In genomic region chr13:64248161-64248774, GRCm38 (mm10) we compare ENCODE assay signal across 8 mouse cellular contexts. TPM values are rescaled to one million over a fixed set of nuclear protein-coding genes. Genes with fewer than 3 reads are reported as not detected.
DNase-seq lines count a peak whose midpoint lies in the region; ATAC-seq lines count a peak whose summit lies in the region.

No protein-coding gene starts in this region.

- H3K9ac ChIP-seq in liver, embryonic 16.5 days (ENCODE audit: low read depth, low read length): peak overlapping the region; percentile 73
- peak overlapping the region; percentile 58 for H3K9ac ChIP-seq in neural tube, embryonic 12.5 days

- peak overlapping the region; percentile 92 for H3K4me2 ChIP-seq in liver, embryonic 16.5 days (ENCODE audit: low read depth, low read length)
- H3K4me2 ChIP-seq in neural tube, embryonic 12.5 days (replicated peaks): peak overlapping the region; percentile 96

- ATAC-seq in inflammation-experienced regulatory T-cells, adult 6 months: peak; percentile 91
- peak; percentile 95 for ATAC-seq in liver, embryonic 16.5 days (ENCODE audit: low read depth)
- peak; percentile 69 for ATAC-seq in neural tube, embryonic 12.5 days (ENCODE audit: low FRiP score, low read depth)

- H3K9me3 ChIP-seq in liver, embryonic 16.5 days (replicated peaks; ENCODE audit: control insufficient read depth, low read length): no peaks in the 10 kb centered on the region
- H3K9me3 ChIP-seq in neural tube, embryonic 12.5 days: no peaks in the 10 kb centered on the region

- H3K36me3 ChIP-seq in liver, embryonic 16.5 days (ENCODE audit: control insufficient read depth, insufficient read depth): no peaks in the 10 kb centered on the region
- H3K36me3 ChIP-seq in neural tube, embryonic 12.5 days: no peaks in the 10 kb centered on the region

- WGBS in liver, embryonic 16.5 days (ENCODE audit: insufficient replicate concordance): under 1% methylated on average over 24 of the region's 24 CpGs
- 1% methylated on average over 24 of the region's 24 CpGs for WGBS in neural tube, embryonic 12.5 days

- peaks cover 5% of the 10 kb centered on the region; the same call in 1 of the 2 replicates for H3K4me1 ChIP-seq in liver, embryonic 16.5 days (ENCODE audit: control insufficient read depth, low read depth, low read length)
- H3K4me1 ChIP-seq in neural tube, embryonic 12.5 days: 0 out of 2 replicates have a peak, but pooled peaks cover 2% of the 10 kb centered on the region

- H3K27me3 ChIP-seq in liver, embryonic 16.5 days (ENCODE audit: control insufficient read depth, insufficient read depth, low read depth, low read length): no peaks in the 10 kb centered on the region
- no peaks in the 10 kb centered on the region for H3K27me3 ChIP-seq in neural tube, embryonic 12.5 days (replicated peaks)

- H3K27ac ChIP-seq in liver, embryonic 16.5 days (ENCODE audit: low read length): peak overlapping the region; percentile 70
- no peak overlapping the region for H3K27ac ChIP-seq in neural tube, embryonic 12.5 days

- DNase-seq in layer of hippocampus, adult 11-12 months (ENCODE audit: low spot score): peak; percentile 11
- no peak for DNase-seq in layer of hippocampus, adult 18-20 months (ENCODE audit: low spot score in 2 of 2)
- DNase-seq in c-Kit-positive CD71-negative TER-119-negative erythroid progenitor cells, embryonic 14.5 days (ENCODE audit: low read depth): peak; percentile 58
- peak; percentile 53 for DNase-seq in gastrocnemius, postnatal 10 days
- peak; percentile 74 to 77 for DNase-seq in thymus, postnatal 36 days

- H3K4me3 ChIP-seq in liver, embryonic 16.5 days (ENCODE audit: low read depth, low read length): peak overlapping the region; percentile 72
- H3K4me3 ChIP-seq in neural tube, embryonic 12.5 days: peak overlapping the region; percentile 51

RNA-seq across cellular contexts. Expression of gene Cdc14b, which starts 26.8 kb away (rescaled TPM):
- 10 to 100 TPM; 11.2 to 13.1 TPM for total RNA-seq in layer of hippocampus, adult 18-20 months (2021)
- total RNA-seq in gastrocnemius, postnatal 10 days (2021): 1 to 10 TPM; 4.5 to 6.8 TPM
- 10 to 100 TPM in 1 of 3 experiments, 1 to 10 TPM in 2; 6.5 to 14.2 (median 9.1) TPM for polyA plus RNA-seq in inflammation-experienced regulatory T-cells, adult 6 months (2017; shearing (Covaris generic))
- 8.2 and 9.4 TPM in 2 replicates for polyA plus RNA-seq in liver, embryonic 16.5 days (2015; fragmentation: Nextera tagmentation; extraction: Ambion mirVana)
- 8.6 and 9.3 TPM in 2 replicates for polyA plus RNA-seq in neural tube, embryonic 12.5 days (2016; fragmentation: Nextera tagmentation; extraction: Ambion mirVana)

Comparison
In these comparisons a context has a peak if more than half of its experiments do, and no peak if none do; other contexts are left out.
1. DNase-seq: peak in layer of hippocampus, adult 11-12 months (single experiment), c-Kit-positive CD71-negative TER-119-negative erythroid progenitor cells, embryonic 14.5 days (single experiment), gastrocnemius, postnatal 10 days (single experiment) and thymus, postnatal 36 days (2 of 2); none in layer of hippocampus, adult 18-20 months (0 of 2).
2. Peak in every context shown above with its lines, with median percentiles within 50 percentile points of each other: ATAC-seq.